Mouse (Mus musculus) left cerebral cortex, adult 8-10 months (tissue): ENCODE results near the gene Gpcpd1. TPM values are rescaled to one million over a fixed set of nuclear protein-coding genes. Genes with fewer than 3 reads are reported as not detected.

ENCODE experiments used
- DNase-seq, 2 experiments: peaks; one replicate each; pipeline ENCODE4 v3.0.0; 2022; ENCODE audit warnings: low spot score in 2 of 2
- total RNA-seq, 4 experiments: library from RNA; stranded (reverse); gene quantifications; 2 replicates each; pipeline ENCODE4 v1.2.4; 2022

Gpcpd1 gene
- total RNA-seq, 4 experiments from 2014 or later = 80.3 to 98.3 (median 82.8) TPM

GRCm38 (mm10) chr2:132485454-132485853, 102.1 kb downstream of the Gpcpd1 start:
- peak in 1 of 2 experiments; percentile 17 for DNase-seq

GRCm38 (mm10) chr2:132481547-132481946, 106.0 kb downstream of the Gpcpd1 start:
- no peak for DNase-seq

Other genes with a start within 250 kb of the Gpcpd1 start
- gene Prokr2, start 202.3 kb downstream of the Gpcpd1 start, total RNA-seq = 1 to 10 TPM; 1.4 to 2.8 (median 2.0) TPM
- 10 to 100 TPM in 2 of 4 experiments, 1 to 10 TPM in 2; 8.9 to 12.7 (median 10.9) TPM for gene Shld1, start 99.2 kb upstream of the Gpcpd1 start, total RNA-seq
- gene Chgb, start 193.5 kb upstream of the Gpcpd1 start, total RNA-seq = 100 to 1,000 TPM; 213 to 265 (median 237) TPM
- gene Trmt6, start 228.3 kb upstream of the Gpcpd1 start, total RNA-seq = 10 to 100 TPM; 22.2 to 29.8 (median 26.0) TPM
- gene Mcm8, start 228.4 kb upstream of the Gpcpd1 start, total RNA-seq = 1 to 10 TPM; 4.5 to 5.8 (median 4.6) TPM